Mouse (Mus musculus) embryonic facial prominence, embryonic 13.5 days (tissue): Measurements from ENCODE around the gene Tcaf2. TPM values are rescaled to one million over a fixed set of nuclear protein-coding genes. Genes with fewer than 3 reads are reported as not detected.

Experiments used
- ATAC-seq: fragments of 200-750 bp; cut with Nextera tagmentation; 2 replicates; pipeline ENCODE4 v1.8.0; 2017; ENCODE audit warnings: low read depth; ENCODE audit not compliant: insufficient number of reproducible peaks, insufficient read depth, low FRiP score, low TSS enrichment
- H3K27ac ChIP-seq: fragments of 300-500 bp; sonication (generic); 2 replicates; pipeline ENCODE4 v1.5.1; 2015; ENCODE audit warnings: moderate library complexity, mild to moderate bottlenecking, inconsistent platforms
- H3K27me3 ChIP-seq: fragments of 300-500 bp; sonication (generic); 2 replicates; pipeline ENCODE4 v1.6.1; 2015; ENCODE audit warnings: mild to moderate bottlenecking, inconsistent platforms
- H3K36me3 ChIP-seq: fragments of 300-500 bp; sonication (generic); 2 replicates; pipeline ENCODE4 v1.6.1; 2015; ENCODE audit warnings: mild to moderate bottlenecking, inconsistent platforms
- H3K4me1 ChIP-seq: fragments of 300-500 bp; sonication (generic); 2 replicates; pipeline ENCODE4 v1.6.1; 2015; ENCODE audit warnings: inconsistent platforms
- H3K4me2 ChIP-seq: fragments of 300-500 bp; sonication (generic); 2 replicates; pipeline ENCODE4 v1.6.1; 2015; ENCODE audit warnings: moderate library complexity, mild to moderate bottlenecking, inconsistent platforms
- H3K4me3 ChIP-seq: fragments of 300-500 bp; sonication (generic); 2 replicates; pipeline ENCODE4 v1.5.1; 2015; ENCODE audit warnings: mild to moderate bottlenecking, inconsistent platforms
- H3K9ac ChIP-seq: fragments of 300-500 bp; sonication (generic); 2 replicates; pipeline ENCODE4 v1.6.1; 2015; ENCODE audit warnings: mild to moderate bottlenecking, inconsistent platforms
- H3K9me3 ChIP-seq: fragments of 300-500 bp; sonication (generic); 2 replicates; pipeline ENCODE4 v1.6.1; 2016; ENCODE audit warnings: inconsistent platforms
- WGBS: fragments of 180-500 bp; shearing (Covaris S2); methylation state at CpG from one replicate; pipeline ENCODE4 v1.1.7; 2015; ENCODE audit warnings: mixed read lengths; 5-methylcytosine and 5-hydroxymethylcytosine counted together
- polyA plus RNA-seq: library from polyadenylated mRNA; unstranded; fragments of >200 nt; fragmentation: Nextera tagmentation; extraction: Ambion mirVana; gene quantifications from 2 replicates; pipeline ENCODE4 v1.2.1, GENCODE M21; 2015

Tcaf2 gene
- polyA plus RNA-seq, 1 experiment from 2014 or later, result 4.3 TPM

DNA sequence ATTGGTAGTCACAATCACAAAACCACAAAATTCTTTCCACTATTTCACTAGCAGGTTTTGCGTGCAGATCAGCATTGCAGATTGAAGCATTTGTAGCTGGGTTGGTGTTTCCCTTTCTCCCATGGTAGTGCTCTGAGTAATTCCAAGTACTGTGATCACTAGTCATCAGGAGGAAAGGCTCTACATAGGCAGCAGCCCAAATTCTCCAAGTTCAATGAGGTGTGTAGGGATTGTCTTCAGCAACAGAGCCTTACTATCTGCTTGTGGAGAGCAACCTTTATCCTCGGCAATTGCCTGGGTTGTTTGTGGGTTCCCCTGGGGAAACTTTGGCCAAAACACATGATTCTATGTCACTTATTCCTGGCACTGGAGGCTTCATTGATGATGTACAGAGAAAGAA is 28.1 kb downstream of the Tcaf2 start:
- no peak for ATAC-seq
- H3K9ac ChIP-seq, result no peak overlapping the region
- H3K9me3 ChIP-seq, result no peaks in the 10 kb centered on the region
- no peaks in the 10 kb centered on the region for H3K4me1 ChIP-seq
- 80% methylated on average over 2 of the region's 2 CpGs for WGBS
- H3K4me3 ChIP-seq, result no peak overlapping the region
- no peaks in the 10 kb centered on the region for H3K36me3 ChIP-seq
- H3K4me2 ChIP-seq, result no peak overlapping the region
- no peak overlapping the region for H3K27ac ChIP-seq
- no peaks in the 10 kb centered on the region for H3K27me3 ChIP-seq

GRCm38 (mm10) chr6:42612218-42612617 is 32.8 kb downstream of the Tcaf2 start:
- H3K4me1 ChIP-seq, result no peaks in the 10 kb centered on the region
- ATAC-seq, result no peak
- no peak overlapping the region for H3K4me3 ChIP-seq
- H3K9ac ChIP-seq, result no peak overlapping the region
- H3K9me3 ChIP-seq, result no peaks in the 10 kb centered on the region
- no peaks in the 10 kb centered on the region for H3K27me3 ChIP-seq
- no peak overlapping the region for H3K27ac ChIP-seq
- H3K4me2 ChIP-seq, result no peak overlapping the region
- H3K36me3 ChIP-seq, result no peaks in the 10 kb centered on the region

DNA sequence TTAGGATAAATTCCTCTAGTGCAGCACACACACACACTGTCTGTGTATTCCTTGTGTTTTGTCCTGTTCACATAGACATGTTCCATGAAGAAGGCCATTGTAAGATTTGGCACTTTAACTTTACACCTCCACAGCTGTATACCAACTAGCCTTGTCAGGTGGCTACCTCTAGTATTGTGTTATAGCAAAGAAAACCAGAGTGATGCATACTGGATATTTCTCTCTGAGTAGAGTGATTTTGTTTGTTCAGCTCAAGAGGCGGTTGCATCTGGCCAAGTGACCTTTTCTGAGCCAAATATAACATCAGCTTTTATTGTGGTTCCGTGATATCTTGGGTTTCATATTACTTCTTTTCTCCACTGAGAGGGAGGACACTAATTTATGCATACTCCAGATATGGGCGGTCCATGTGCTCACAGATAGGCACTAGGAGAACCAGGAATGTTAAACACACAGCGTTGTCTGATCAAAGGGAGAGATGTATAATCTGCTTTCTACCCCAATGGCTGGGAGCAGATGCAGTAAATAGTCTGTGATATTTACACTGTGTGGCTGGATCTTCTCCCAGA is 34.0 kb downstream of the Tcaf2 start:
- no peaks in the 10 kb centered on the region for H3K36me3 ChIP-seq
- H3K4me1 ChIP-seq, result no peaks in the 10 kb centered on the region
- no peak overlapping the region for H3K4me3 ChIP-seq
- no peak overlapping the region for H3K4me2 ChIP-seq
- 64% methylated on average over 4 of the region's 4 CpGs for WGBS
- no peak for ATAC-seq
- H3K9me3 ChIP-seq, result no peaks in the 10 kb centered on the region
- no peak overlapping the region for H3K27ac ChIP-seq
- no peak overlapping the region for H3K9ac ChIP-seq
- no peaks in the 10 kb centered on the region for H3K27me3 ChIP-seq

DNA sequence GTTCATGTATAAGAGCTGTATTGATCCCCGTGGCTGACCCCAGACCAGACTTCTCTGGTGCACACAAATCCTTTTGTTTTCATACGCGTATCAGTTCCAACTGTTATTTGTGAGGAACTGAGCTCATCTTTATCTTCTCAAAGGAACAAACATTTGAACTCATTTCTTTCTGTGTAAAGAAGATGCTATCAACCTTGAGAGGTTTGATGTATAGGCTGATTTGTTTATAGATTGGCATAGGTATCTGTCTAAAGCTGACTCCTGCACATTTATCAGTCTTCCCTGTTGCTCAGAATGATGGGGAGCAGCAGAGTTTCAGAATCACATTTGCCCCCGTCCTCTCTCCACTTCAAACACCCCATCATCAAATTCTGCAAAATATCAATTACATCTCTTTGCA is 47.5 kb downstream of the Tcaf2 start, which contains the start of gene Tcaf3:
Gene Tcaf3 (minus strand): TSS at position 101 of the 400 bp plus-strand sequence.
- no peak within 1 kb of the TSS for H3K27ac ChIP-seq
- H3K4me1 ChIP-seq, result no peaks in the 10 kb centered on the region
- no peaks in the 10 kb centered on the region for H3K27me3 ChIP-seq
- WGBS, result 49% methylated on average over 4 of the region's 4 CpGs
- no peak for ATAC-seq
- no peaks in the 10 kb centered on the region for H3K36me3 ChIP-seq
- H3K9ac ChIP-seq, result no peak within 1 kb of the TSS
- H3K4me2 ChIP-seq, result no peak within 1 kb of the TSS
- no peak within 1 kb of the TSS for H3K4me3 ChIP-seq
- H3K9me3 ChIP-seq, result no peaks in the 10 kb centered on the region

GRCm38 (mm10) chr6:42593138-42593882 is 51.7 kb downstream of the Tcaf2 start:
- Histone ChIP-seq H3K4me1 (no peaks in the 10 kb centered on the region), H3K27ac (no peak overlapping the region), H3K36me3 (no peaks in the 10 kb centered on the region), H3K27me3 (no peaks in the 10 kb centered on the region), H3K9ac (no peak overlapping the region), H3K9me3 (no peaks in the 10 kb centered on the region), H3K4me2 (no peak overlapping the region), H3K4me3 (no peak overlapping the region)
- 76% methylated on average over 17 of the region's 17 CpGs for WGBS
- no peak for ATAC-seq

- 84% methylated on average over 5 of the region's 5 CpGs for WGBS
- H3K27ac ChIP-seq, result no peak overlapping the region
- H3K4me2 ChIP-seq, result no peak overlapping the region
- no peak overlapping the region for H3K9ac ChIP-seq
- H3K9me3 ChIP-seq, result no peaks in the 10 kb centered on the region
- no peaks in the 10 kb centered on the region for H3K27me3 ChIP-seq
- ATAC-seq, result no peak
- H3K4me1 ChIP-seq, result 0 out of 2 replicates have a peak, but pooled peaks cover 4% of the 10 kb centered on the region
- H3K36me3 ChIP-seq, result no peaks in the 10 kb centered on the region
- H3K4me3 ChIP-seq, result no peak overlapping the region
Measured at GRCm38 (mm10) chr6:42586569-42586968, 58.5 kb downstream of the Tcaf2 start.

- Histone ChIP-seq H3K9ac (no peak overlapping the region), H3K4me2 (peak overlapping the region; percentile 35), H3K9me3 (no peaks in the 10 kb centered on the region), H3K4me3 (no peak overlapping the region), H3K4me1 (0 out of 2 replicates have a peak, but pooled peaks cover 4% of the 10 kb centered on the region), H3K27ac (no peak overlapping the region), H3K36me3 (no peaks in the 10 kb centered on the region), H3K27me3 (no peaks in the 10 kb centered on the region)
- WGBS, result under 1% methylated on average over 7 of the region's 7 CpGs
- ATAC-seq, result no peak
Measured at GRCm38 (mm10) chr6:42583488-42583872, 61.6 kb downstream of the Tcaf2 start.

- Histone ChIP-seq H3K27me3 (no peaks in the 10 kb centered on the region), H3K9ac (no peak overlapping the region), H3K4me2 (peak overlapping the region; percentile 35), H3K36me3 (no peaks in the 10 kb centered on the region), H3K4me1 (0 out of 2 replicates have a peak, but pooled peaks cover 4% of the 10 kb centered on the region), H3K4me3 (no peak overlapping the region), H3K27ac (no peak overlapping the region), H3K9me3 (no peaks in the 10 kb centered on the region)
- WGBS, result 51% methylated on average over 9 of the region's 9 CpGs
- ATAC-seq, result no peak
Measured at GRCm38 (mm10) chr6:42582741-42583487, 62.1 kb downstream of the Tcaf2 start.

- no peak for ATAC-seq
- Histone ChIP-seq H3K27me3 (no peaks in the 10 kb centered on the region), H3K4me3 (no peak overlapping the region), H3K27ac (no peak overlapping the region), H3K9me3 (no peaks in the 10 kb centered on the region), H3K4me1 (0 out of 2 replicates have a peak, but pooled peaks cover 4% of the 10 kb centered on the region), H3K4me2 (no peak overlapping the region), H3K9ac (no peak overlapping the region), H3K36me3 (no peaks in the 10 kb centered on the region)
- WGBS, result 79% methylated on average over 4 of the region's 4 CpGs
Measured at GRCm38 (mm10) chr6:42578678-42579077, 66.4 kb downstream of the Tcaf2 start.

GRCm38 (mm10) chr6:42577433-42577832 is 67.6 kb downstream of the Tcaf2 start:
- ATAC-seq, result no peak
- H3K4me3 ChIP-seq, result no peak overlapping the region
- WGBS, result 93% methylated on average over 2 of the region's 2 CpGs

More at GRCm38 (mm10) chr6:42577433-42577832, 67.6 kb downstream of the Tcaf2 start:
- Histone ChIP-seq H3K4me2 (no peak overlapping the region), H3K9me3 (no peaks in the 10 kb centered on the region), H3K4me1 (no peaks in the 10 kb centered on the region), H3K9ac (no peak overlapping the region), H3K36me3 (no peaks in the 10 kb centered on the region), H3K27ac (no peak overlapping the region), H3K27me3 (no peaks in the 10 kb centered on the region)
